Mouse (Mus musculus): ENCODE data around the gene Tmem170. TPM values are rescaled to one million over a fixed set of nuclear protein-coding genes. Genes with fewer than 3 reads are reported as not detected.

Tmem170 gene
- total and polyA plus RNA-seq, 2 experiments: 3.8 to 5.0 TPM

GRCm38 (mm10) chr8:111832983-111833382 lies 43.6 kb downstream of the Tmem170 start:
- 0 out of 2 replicates have a peak, but pooled peaks cover 3% of the 10 kb centered on the region for H3K79me2 ChIP-seq (ENCODE audit: control insufficient read depth, insufficient read depth, low read length)
- no peak overlapping the region for H3K27ac ChIP-seq (replicated peaks; ENCODE audit: insufficient read depth, low read depth, low read length)
- peaks cover 19% of the 10 kb centered on the region for H3K4me1 ChIP-seq (ENCODE audit: control insufficient read depth, insufficient read depth, low read length)
- no peaks in the 10 kb centered on the region for H3K27me3 ChIP-seq (ENCODE audit: control insufficient read depth, insufficient read depth, low read length)
- TF ChIP-seq POLR2A (IDR thresholded peaks at IDR 0.05; ENCODE audit: extremely low read depth, insufficient read depth, low read length): no peak
- no peak for TF ChIP-seq CTCF (IDR thresholded peaks at IDR 0.05; ENCODE audit: low read depth, low read length)
- WGBS: 63% methylated on average over 5 of the region's 5 CpGs
- peaks cover 23% of the 10 kb centered on the region; the same call in 1 of the 2 replicates for H3K36me3 ChIP-seq (ENCODE audit: control insufficient read depth, insufficient read depth, low read length)
- H3K4me3 ChIP-seq (ENCODE audit: insufficient read depth, low read depth, low read length): no peak overlapping the region
- no peak overlapping the region for H3K9ac ChIP-seq (ENCODE audit: low read depth, low read length)
- peak; percentile 30 for DNase-seq (ENCODE audit: extremely low read depth, low read depth, low spot score)

DNA sequence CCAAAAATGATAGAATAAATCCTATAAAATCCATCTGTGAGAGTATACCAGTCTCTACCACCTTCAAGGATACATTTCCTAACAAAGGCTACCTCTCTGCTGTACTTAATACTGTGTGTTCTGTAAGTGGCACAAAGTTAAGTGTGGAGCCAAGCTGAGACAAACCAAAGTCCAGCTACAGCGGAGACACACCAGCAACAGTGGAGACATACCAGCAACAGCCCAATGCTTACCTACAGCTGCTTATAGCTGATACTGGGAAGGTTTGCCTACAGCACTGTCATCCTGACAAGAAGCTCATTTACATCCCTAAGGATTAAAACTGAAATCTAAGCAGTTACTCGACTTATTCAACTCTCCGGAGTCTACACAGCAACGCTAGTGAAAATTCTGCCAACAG lies 44.6 kb downstream of the Tmem170 start:
- TF ChIP-seq CTCF (IDR thresholded peaks at IDR 0.05; ENCODE audit: low read depth, low read length) (no peak), POLR2A (IDR thresholded peaks at IDR 0.05; ENCODE audit: extremely low read depth, insufficient read depth, low read length) (no peak)
- Histone ChIP-seq H3K79me2 (ENCODE audit: control insufficient read depth, insufficient read depth, low read length) (0 out of 2 replicates have a peak, but pooled peaks cover 3% of the 10 kb centered on the region), H3K9ac (ENCODE audit: low read depth, low read length) (no peak overlapping the region), H3K4me3 (ENCODE audit: insufficient read depth, low read depth, low read length) (no peak overlapping the region), H3K36me3 (ENCODE audit: control insufficient read depth, insufficient read depth, low read length) (peaks cover 23% of the 10 kb centered on the region; the same call in 1 of the 2 replicates), H3K27ac (replicated peaks; ENCODE audit: insufficient read depth, low read depth, low read length) (peak overlapping the region; percentile 28; the same call in 1 of the 2 replicates), H3K27me3 (ENCODE audit: control insufficient read depth, insufficient read depth, low read length) (no peaks in the 10 kb centered on the region), H3K4me1 (ENCODE audit: control insufficient read depth, insufficient read depth, low read length) (peaks cover 19% of the 10 kb centered on the region)
- whole genome bisulfite sequencing: 19% methylated on average over 4 of the region's 4 CpGs
- peak; percentile 64 for DNase-seq (ENCODE audit: extremely low read depth, low read depth, low spot score)

DNA sequence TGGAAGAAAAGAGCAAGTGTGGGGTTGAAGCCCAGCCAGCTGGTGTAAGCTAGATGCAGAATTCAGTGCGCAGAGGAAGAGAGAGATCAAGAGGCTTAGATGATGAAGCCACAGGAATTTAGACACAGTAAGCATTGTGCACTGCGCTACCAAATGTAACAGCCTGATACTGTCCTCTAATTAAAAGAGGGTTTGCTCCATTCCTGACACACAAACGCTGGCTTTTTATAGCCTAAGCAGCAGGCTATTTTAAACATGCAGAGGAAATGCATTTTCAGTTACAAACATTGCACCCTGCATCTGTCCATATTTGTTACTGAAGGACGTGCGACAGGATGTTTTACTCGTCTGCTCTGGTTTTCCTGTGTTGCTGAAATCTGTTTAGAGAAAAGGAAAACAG lies 48.0 kb downstream of the Tmem170 start:
- H3K4me3 ChIP-seq (ENCODE audit: insufficient read depth, low read depth, low read length): no peak overlapping the region
- H3K27ac ChIP-seq (replicated peaks; ENCODE audit: insufficient read depth, low read depth, low read length): 0 out of 2 replicates have a peak overlapping the region, but pooled peaks have one; percentile 30
- 85% methylated on average over 6 of the region's 6 CpGs for WGBS
- DNase-seq (ENCODE audit: extremely low read depth, low read depth, low spot score): peak; percentile 34
- peaks cover 27% of the 10 kb centered on the region; the same call in 1 of the 2 replicates for H3K36me3 ChIP-seq (ENCODE audit: control insufficient read depth, insufficient read depth, low read length)
- TF ChIP-seq CTCF (IDR thresholded peaks at IDR 0.05; ENCODE audit: low read depth, low read length): no peak
- TF ChIP-seq POLR2A (IDR thresholded peaks at IDR 0.05; ENCODE audit: extremely low read depth, insufficient read depth, low read length): no peak
- H3K79me2 ChIP-seq (ENCODE audit: control insufficient read depth, insufficient read depth, low read length): 0 out of 2 replicates have a peak, but pooled peaks cover 3% of the 10 kb centered on the region
- H3K9ac ChIP-seq (ENCODE audit: low read depth, low read length): no peak overlapping the region
- H3K4me1 ChIP-seq (ENCODE audit: control insufficient read depth, insufficient read depth, low read length): peaks cover 19% of the 10 kb centered on the region
- H3K27me3 ChIP-seq (ENCODE audit: control insufficient read depth, insufficient read depth, low read length): no peaks in the 10 kb centered on the region

DNA sequence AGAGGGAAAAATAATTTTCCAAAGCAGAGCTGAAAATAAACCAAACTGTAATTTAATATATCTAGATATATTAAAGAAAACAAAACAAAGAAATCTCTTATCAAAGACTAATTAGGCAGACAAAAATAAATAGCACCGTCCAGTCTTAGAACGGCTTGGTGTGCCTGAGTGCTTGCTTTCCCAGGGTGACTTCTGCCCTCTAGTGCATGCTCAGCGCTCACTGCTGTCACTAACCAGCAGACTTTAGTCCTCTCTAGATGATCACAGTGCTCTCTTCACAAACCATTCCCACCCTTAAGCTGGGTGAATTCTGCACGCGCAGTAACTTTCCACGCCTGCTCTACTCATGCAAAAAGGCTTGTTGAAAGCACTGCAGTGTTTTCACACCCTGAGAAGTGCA lies 51.3 kb downstream of the Tmem170 start:
- TF ChIP-seq POLR2A (IDR thresholded peaks at IDR 0.05; ENCODE audit: extremely low read depth, insufficient read depth, low read length) (no peak), CTCF (IDR thresholded peaks at IDR 0.05; ENCODE audit: low read depth, low read length) (peak; percentile 86)
- no peaks in the 10 kb centered on the region for H3K27me3 ChIP-seq (ENCODE audit: control insufficient read depth, insufficient read depth, low read length)
- H3K36me3 ChIP-seq (ENCODE audit: control insufficient read depth, insufficient read depth, low read length): peaks cover 22% of the 10 kb centered on the region; the same call in 1 of the 2 replicates
- peak; percentile 50 for DNase-seq (ENCODE audit: extremely low read depth, low read depth, low spot score)
- H3K4me3 ChIP-seq (ENCODE audit: insufficient read depth, low read depth, low read length): no peak overlapping the region
- no peak overlapping the region for H3K9ac ChIP-seq (ENCODE audit: low read depth, low read length)
- peaks cover 1% of the 10 kb centered on the region; the same call in 1 of the 2 replicates for H3K4me1 ChIP-seq (ENCODE audit: control insufficient read depth, insufficient read depth, low read length)
- H3K79me2 ChIP-seq (ENCODE audit: control insufficient read depth, insufficient read depth, low read length): no peaks in the 10 kb centered on the region; the same call in 1 of the 2 replicates
- 48% methylated on average over 6 of the region's 6 CpGs for WGBS
- no peak overlapping the region for H3K27ac ChIP-seq (replicated peaks; ENCODE audit: insufficient read depth, low read depth, low read length)

- no peak for DNase-seq (ENCODE audit: extremely low read depth, low read depth, low spot score)
- H3K4me1 ChIP-seq (ENCODE audit: control insufficient read depth, insufficient read depth, low read length): peaks cover 2% of the 10 kb centered on the region; the same call in 1 of the 2 replicates
- no peak overlapping the region for H3K27ac ChIP-seq (replicated peaks; ENCODE audit: insufficient read depth, low read depth, low read length)
- H3K9ac ChIP-seq (ENCODE audit: low read depth, low read length): no peak overlapping the region
- H3K4me3 ChIP-seq (ENCODE audit: insufficient read depth, low read depth, low read length): no peak overlapping the region
- 98% methylated on average over 5 of the region's 5 CpGs for WGBS
- H3K36me3 ChIP-seq (ENCODE audit: control insufficient read depth, insufficient read depth, low read length): peaks cover 17% of the 10 kb centered on the region; the same call in 1 of the 2 replicates
- no peak for TF ChIP-seq POLR2A (IDR thresholded peaks at IDR 0.05; ENCODE audit: extremely low read depth, insufficient read depth, low read length)
- peak; percentile 25; the same call in 1 of the 2 replicates for TF ChIP-seq CTCF (IDR thresholded peaks at IDR 0.05; ENCODE audit: low read depth, low read length)
- no peaks in the 10 kb centered on the region for H3K27me3 ChIP-seq (ENCODE audit: control insufficient read depth, insufficient read depth, low read length)
- H3K79me2 ChIP-seq (ENCODE audit: control insufficient read depth, insufficient read depth, low read length): no peaks in the 10 kb centered on the region; the same call in 1 of the 2 replicates
Measured at GRCm38 (mm10) chr8:111824334-111824733, 52.2 kb downstream of the Tmem170 start.

DNA sequence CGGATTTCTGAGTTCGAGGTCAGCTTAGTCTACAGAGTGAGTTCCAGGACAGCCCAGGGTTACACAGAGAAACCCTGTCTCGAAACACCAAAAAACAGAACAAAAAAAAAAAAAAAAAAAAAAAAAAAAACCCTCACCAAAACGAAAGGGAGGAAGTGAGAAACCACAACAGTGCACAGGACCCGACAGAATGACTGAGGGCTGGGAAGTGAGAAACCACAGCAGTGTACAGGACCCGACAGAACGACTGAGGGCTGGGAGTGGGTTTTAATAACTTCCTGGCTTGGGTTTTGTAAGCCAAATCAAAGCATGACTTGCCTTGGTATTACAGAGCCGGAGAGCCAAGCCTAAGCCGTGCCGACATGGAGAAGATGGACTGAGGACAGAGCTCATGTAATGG lies 55.4 kb downstream of the Tmem170 start:
- H3K4me1 ChIP-seq (ENCODE audit: control insufficient read depth, insufficient read depth, low read length): peaks cover 2% of the 10 kb centered on the region; the same call in 1 of the 2 replicates
- H3K9ac ChIP-seq (ENCODE audit: low read depth, low read length): no peak overlapping the region
- no peak for DNase-seq (ENCODE audit: extremely low read depth, low read depth, low spot score)
- peak overlapping the region; percentile 80; the same call in 1 of the 2 replicates for H3K27ac ChIP-seq (replicated peaks; ENCODE audit: insufficient read depth, low read depth, low read length)
- WGBS: 75% methylated on average over 10 of the region's 10 CpGs
- peaks cover 5% of the 10 kb centered on the region; the same call in 1 of the 2 replicates for H3K36me3 ChIP-seq (ENCODE audit: control insufficient read depth, insufficient read depth, low read length)
- no peak overlapping the region for H3K4me3 ChIP-seq (ENCODE audit: insufficient read depth, low read depth, low read length)
- TF ChIP-seq CTCF (IDR thresholded peaks at IDR 0.05; ENCODE audit: low read depth, low read length) (no peak), POLR2A (IDR thresholded peaks at IDR 0.05; ENCODE audit: extremely low read depth, insufficient read depth, low read length) (no peak)
- no peaks in the 10 kb centered on the region for H3K27me3 ChIP-seq (ENCODE audit: control insufficient read depth, insufficient read depth, low read length)
- no peaks in the 10 kb centered on the region; the same call in 1 of the 2 replicates for H3K79me2 ChIP-seq (ENCODE audit: control insufficient read depth, insufficient read depth, low read length)
